Mouse (Mus musculus) left cerebral cortex, adult 6 months (tissue): ENCODE data around the gene Cst7. TPM values are rescaled to one million over a fixed set of nuclear protein-coding genes. Genes with fewer than 3 reads are reported as not detected.

ENCODE experiments used
- long read RNA-seq, 2 experiments: library from polyadenylated mRNA; unstranded; transcript quantifications; one replicate each; pipeline ENCODE4 v2.0.0; 2019 to 2020
- polyA plus RNA-seq: library from polyadenylated mRNA; unstranded; fragments of <200 nt; fragmentation: Nextera tagmentation; gene quantifications from 2 replicates; pipeline ENCODE4 v1.2.3, GENCODE M21; 2021

The Cst7 gene
- 0.76 and 1.3 TPM in 2 replicates for polyA plus RNA-seq
- long read RNA-seq, experiment 1, result 0 reads
- long read RNA-seq, experiment 2, result 0 reads

DNA sequence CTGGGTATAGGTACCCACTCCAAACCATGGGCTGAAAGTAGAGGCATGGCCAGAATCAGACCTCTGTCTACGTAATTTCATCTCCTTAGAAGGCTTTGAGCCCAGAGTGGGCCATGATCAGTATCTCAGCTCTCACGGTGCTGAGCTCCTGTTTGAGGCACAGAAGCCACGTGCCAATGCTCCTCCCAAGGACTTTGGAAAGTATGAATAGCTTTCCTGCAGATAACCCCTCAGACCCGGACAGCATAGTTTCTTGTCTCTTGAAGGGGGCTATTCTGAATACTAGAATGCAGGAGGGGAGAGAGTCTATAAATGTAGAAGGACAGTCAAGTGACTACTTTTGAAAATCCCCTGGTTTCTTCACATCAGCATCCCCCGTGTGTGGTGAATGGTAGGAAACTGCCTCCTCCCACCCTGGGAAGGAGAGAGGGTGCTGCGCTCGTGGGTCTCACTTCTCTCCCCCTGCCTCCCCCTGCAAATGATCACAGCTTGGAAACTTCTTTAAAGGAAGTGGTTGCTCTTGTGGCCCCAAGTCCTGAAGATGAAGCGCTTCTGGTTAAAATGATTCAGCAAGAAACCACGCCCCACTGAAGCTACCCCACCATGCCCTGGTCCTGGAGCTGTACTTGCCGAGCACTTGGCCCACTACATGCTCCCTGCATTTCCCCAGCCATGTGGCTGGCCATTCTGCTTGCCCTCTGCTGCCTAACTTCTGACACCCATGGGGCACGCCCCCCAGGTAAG, at the start of gene Cst7:
Cst7 (plus strand) TSS at position 569 of the 744 bp plus-strand sequence.

DNA sequence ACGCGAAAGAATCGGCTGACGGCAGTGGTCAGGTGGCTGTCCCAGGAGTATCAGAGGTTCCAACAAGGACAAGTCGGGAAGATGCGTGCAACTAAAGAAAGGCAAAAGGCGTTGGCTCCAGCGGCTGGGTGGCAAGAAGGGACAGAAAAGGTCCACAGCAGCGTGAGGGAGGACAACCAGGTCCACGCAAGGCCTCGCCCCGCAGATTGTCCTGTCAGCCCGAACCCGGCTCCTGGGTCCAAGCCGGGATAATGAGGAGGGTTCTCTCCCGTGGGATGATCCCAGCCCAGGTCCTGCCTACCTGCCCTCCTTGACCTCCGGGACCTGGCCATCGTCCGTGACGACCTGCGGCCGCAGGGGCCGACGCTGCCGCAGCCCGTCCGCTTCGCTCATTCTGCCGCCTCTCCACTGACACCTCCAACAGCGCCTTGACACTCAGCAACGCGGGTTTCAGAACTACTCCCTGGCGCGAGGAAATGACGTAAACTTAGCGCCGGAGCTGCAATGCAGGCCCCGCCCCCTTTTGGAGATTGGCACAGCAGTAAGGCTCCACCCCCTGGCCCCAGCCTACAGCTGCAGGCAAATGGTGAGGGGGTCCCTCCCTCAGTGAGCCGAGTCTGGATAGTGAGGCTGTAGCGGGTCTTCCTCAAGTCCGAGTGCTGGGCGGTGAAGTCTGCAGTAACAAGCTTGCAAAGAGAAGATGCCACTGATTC, 38.0 kb downstream of the Cst7 start, which contains the start of gene Apmap:
Apmap (minus strand) TSS at position 481 of the 713 bp plus-strand sequence.

Other genes starting within 250 kb of the Cst7 start
- gene Gm10130, start 246.7 kb upstream of the Cst7 start, polyA plus RNA-seq, result 0.65 TPM in 1 of 2 replicates, not detected in the other
- gene 3300002I08Rik, start 207.7 kb upstream of the Cst7 start, polyA plus RNA-seq, result 3.2 and 5.0 TPM in 2 replicates
- 2.5 and 3.4 TPM in 2 replicates for gene Zfp442, start 118.9 kb upstream of the Cst7 start, polyA plus RNA-seq
- gene Zfp345, start 85.3 kb upstream of the Cst7 start, polyA plus RNA-seq, result not detected in 2 replicates
- gene Apmap, start 38.2 kb downstream of the Cst7 start, polyA plus RNA-seq, result 36.9 and 48.1 TPM in 2 replicates
- gene Acss1, start 98.1 kb downstream of the Cst7 start, polyA plus RNA-seq, result 18.1 and 28.1 TPM in 2 replicates
- 0.04 TPM in 1 of 2 replicates, not detected in the other for gene Vsx1, start 118.9 kb downstream of the Cst7 start, polyA plus RNA-seq
- 30.9 and 36.1 TPM in 2 replicates for gene Entpd6, start 178.6 kb downstream of the Cst7 start, polyA plus RNA-seq
- 74.6 and 89.8 TPM in 2 replicates for gene Pygb, start 216.3 kb downstream of the Cst7 start, polyA plus RNA-seq